Mouse (Mus musculus) stomach, embryonic 14.5 days (tissue): ENCODE measurements around the gene Cd244a. TPM values are rescaled to one million over a fixed set of nuclear protein-coding genes. Genes with fewer than 3 reads are reported as not detected.

Source experiments
- ATAC-seq: fragments of 200-750 bp; cut with Nextera tagmentation; 2 replicates; pipeline ENCODE4 v1.8.0; 2017; ENCODE audit warnings: low read depth, moderate TSS enrichment; ENCODE audit not compliant: insufficient number of reproducible peaks, insufficient read depth, low FRiP score
- H3K27ac ChIP-seq: fragments of 300-500 bp; sonication (generic); 2 replicates; pipeline ENCODE4 v1.5.1; 2014; ENCODE audit warnings: mild to moderate bottlenecking, low read length, moderate library complexity, mixed read lengths
- H3K27me3 ChIP-seq: fragments of 300-500 bp; sonication (generic); 2 replicates; pipeline ENCODE4 v1.6.1; 2014; ENCODE audit warnings: low read length, control low read depth, mixed read lengths; ENCODE audit not compliant: control insufficient read depth, insufficient read depth
- H3K36me3 ChIP-seq: fragments of 300-500 bp; sonication (generic); 2 replicates; pipeline ENCODE4 v1.6.1; 2014; ENCODE audit warnings: mild to moderate bottlenecking, control low read depth, low read length, moderate library complexity, mixed read lengths; ENCODE audit not compliant: control insufficient read depth, insufficient read depth
- H3K4me1 ChIP-seq: fragments of 300-500 bp; sonication (generic); 2 replicates; pipeline ENCODE4 v1.6.1; 2014; ENCODE audit warnings: low read length, control low read depth, mixed read lengths; ENCODE audit not compliant: control insufficient read depth, insufficient read depth
- H3K4me2 ChIP-seq: fragments of 300-500 bp; sonication (generic); replicated peaks from 2 replicates; pipeline ENCODE4 v1.6.1; 2014; ENCODE audit warnings: low read depth, low read length, control low read depth
- H3K4me3 ChIP-seq: fragments of 300-500 bp; sonication (generic); 2 replicates; pipeline ENCODE4 v1.5.1; 2014; ENCODE audit warnings: low read depth, low read length, control low read depth
- H3K9ac ChIP-seq: fragments of 300-500 bp; sonication (generic); replicated peaks from 2 replicates; pipeline ENCODE4 v1.6.1; 2014; ENCODE audit warnings: low read depth, mild to moderate bottlenecking, control low read depth, low read length, moderate library complexity, mixed read lengths
- H3K9me3 ChIP-seq: fragments of 300-500 bp; sonication (generic); 2 replicates; pipeline ENCODE4 v1.6.1; 2016; ENCODE audit warnings: low read depth, low read length, control low read depth; ENCODE audit not compliant: control insufficient read depth
- WGBS: fragments of 180-500 bp; shearing (Covaris S2); extraction: QIAGEN DNeasy Blood & Tissue Kit; methylation state at CpG from one replicate; pipeline ENCODE4 v1.1.7; 2014; 5-methylcytosine and 5-hydroxymethylcytosine counted together
- polyA plus RNA-seq: library from polyadenylated mRNA; unstranded; fragments of >200 nt; fragmentation: Nextera tagmentation; extraction: Ambion mirVana; gene quantifications from 2 replicates; pipeline ENCODE4 v1.2.1, GENCODE M21; 2014

The Cd244a gene
- polyA plus RNA-seq, 1 experiment from 2014 or later: 0.26 TPM

- Histone ChIP-seq H3K9me3 (no peaks in the 10 kb centered on the region), H3K9ac (no peak overlapping the region), H3K4me1 (no peaks in the 10 kb centered on the region), H3K4me3 (no peak overlapping the region), H3K36me3 (no peaks in the 10 kb centered on the region), H3K4me2 (no peak overlapping the region), H3K27ac (no peak overlapping the region), H3K27me3 (no peaks in the 10 kb centered on the region)
- 85% methylated on average over 3 of the region's 3 CpGs for WGBS
- no peak for ATAC-seq
Measured at GRCm38 (mm10) chr1:171627801-171628200, 68.8 kb downstream of the Cd244a start.

DNA sequence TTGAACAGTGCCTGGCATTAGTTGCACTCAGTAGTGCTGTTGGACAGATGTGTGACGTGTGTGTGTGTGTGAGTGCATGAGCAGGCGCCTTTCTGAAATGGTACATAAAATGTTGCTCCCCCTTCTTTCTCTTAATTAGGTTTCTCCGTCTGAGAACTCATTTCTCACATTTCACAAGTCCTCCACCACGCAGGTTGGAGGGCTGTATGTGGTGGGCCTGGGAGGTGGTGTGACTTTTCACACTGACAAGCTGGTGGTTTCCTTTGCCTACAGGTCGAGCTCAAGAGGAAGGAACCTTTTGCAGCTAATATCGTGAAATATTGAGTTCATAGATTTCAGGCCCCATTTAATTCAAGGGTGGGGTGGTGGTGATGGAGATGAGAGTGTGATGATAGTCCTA, 70.2 kb downstream of the Cd244a start:
- Histone ChIP-seq H3K27ac (no peak overlapping the region), H3K9me3 (no peaks in the 10 kb centered on the region), H3K9ac (no peak overlapping the region), H3K36me3 (no peaks in the 10 kb centered on the region), H3K27me3 (no peaks in the 10 kb centered on the region), H3K4me3 (no peak overlapping the region), H3K4me1 (no peaks in the 10 kb centered on the region), H3K4me2 (no peak overlapping the region)
- no peak for ATAC-seq
- WGBS: 64% methylated on average over 6 of the region's 6 CpGs

GRCm38 (mm10) chr1:171630041-171630440, 71.0 kb downstream of the Cd244a start:
- H3K9me3 ChIP-seq: no peaks in the 10 kb centered on the region
- no peak overlapping the region for H3K9ac ChIP-seq
- H3K4me1 ChIP-seq: no peaks in the 10 kb centered on the region
- 65% methylated on average over 7 of the region's 7 CpGs for WGBS
- no peaks in the 10 kb centered on the region for H3K36me3 ChIP-seq
- H3K27ac ChIP-seq: no peak overlapping the region
- H3K4me2 ChIP-seq: no peak overlapping the region
- no peak overlapping the region for H3K4me3 ChIP-seq
- ATAC-seq: no peak
- no peaks in the 10 kb centered on the region for H3K27me3 ChIP-seq

GRCm38 (mm10) chr1:171630912-171631311, 71.9 kb downstream of the Cd244a start:
- no peak overlapping the region for H3K27ac ChIP-seq
- no peaks in the 10 kb centered on the region for H3K9me3 ChIP-seq
- H3K4me3 ChIP-seq: no peak overlapping the region
- no peak for ATAC-seq
- H3K27me3 ChIP-seq: no peaks in the 10 kb centered on the region
- 72% methylated on average over 4 of the region's 4 CpGs for WGBS
- no peak overlapping the region for H3K4me2 ChIP-seq
- no peak overlapping the region for H3K9ac ChIP-seq
- H3K36me3 ChIP-seq: no peaks in the 10 kb centered on the region
- H3K4me1 ChIP-seq: no peaks in the 10 kb centered on the region

DNA sequence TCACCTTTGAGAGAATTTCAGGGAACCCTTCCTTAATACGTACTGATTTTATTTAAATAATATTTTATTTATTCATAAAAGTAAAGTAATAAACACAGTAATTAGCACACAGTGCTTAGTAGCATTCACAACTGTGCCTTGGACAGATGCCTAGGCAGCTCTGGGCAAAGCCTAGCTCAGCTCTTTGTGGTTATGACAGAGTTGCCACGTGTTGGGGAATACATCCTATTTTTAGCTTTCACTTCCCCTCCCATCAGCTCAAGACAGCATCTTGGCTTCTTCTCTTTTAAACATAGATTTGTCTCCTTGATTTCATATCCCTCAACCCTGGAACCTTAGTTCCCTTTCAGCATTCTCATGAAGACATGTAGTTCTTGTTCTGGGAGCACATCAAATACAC, 72.5 kb downstream of the Cd244a start:
- no peaks in the 10 kb centered on the region for H3K27me3 ChIP-seq
- no peak for ATAC-seq
- WGBS: 61% methylated on average over 2 of the region's 2 CpGs

DNA sequence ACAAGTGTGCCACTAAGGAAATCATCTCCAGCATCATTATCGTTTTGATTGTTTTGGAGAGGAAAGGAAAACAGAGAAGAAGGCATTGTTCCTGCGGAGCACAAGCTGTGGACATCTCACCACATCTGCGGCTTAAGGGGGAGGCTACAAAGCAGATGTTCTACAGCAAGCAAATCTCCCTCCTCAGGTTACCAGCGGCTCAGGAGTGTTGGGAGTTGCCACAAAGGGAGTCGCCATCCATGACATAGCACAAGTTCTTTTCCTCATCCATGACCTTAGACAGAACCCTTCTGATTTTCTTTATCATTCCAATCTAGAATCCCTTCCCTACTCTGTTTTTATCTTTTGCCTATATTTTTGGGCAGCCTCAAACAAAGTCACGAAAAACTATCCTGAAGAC, 76.7 kb downstream of the Cd244a start:
- Histone ChIP-seq H3K9me3 (no peaks in the 10 kb centered on the region), H3K27me3 (no peaks in the 10 kb centered on the region), H3K4me1 (no peaks in the 10 kb centered on the region), H3K36me3 (no peaks in the 10 kb centered on the region), H3K9ac (no peak overlapping the region), H3K4me3 (no peak overlapping the region), H3K4me2 (no peak overlapping the region), H3K27ac (no peak overlapping the region)
- no peak for ATAC-seq
- 50% methylated on average over 6 of the region's 6 CpGs for WGBS

More for the DNA sequence above, 72.5 kb downstream of the Cd244a start:
- Histone ChIP-seq H3K27ac (no peak overlapping the region), H3K9me3 (no peaks in the 10 kb centered on the region), H3K4me1 (no peaks in the 10 kb centered on the region), H3K36me3 (no peaks in the 10 kb centered on the region), H3K4me2 (no peak overlapping the region), H3K9ac (no peak overlapping the region), H3K4me3 (no peak overlapping the region)

DNA sequence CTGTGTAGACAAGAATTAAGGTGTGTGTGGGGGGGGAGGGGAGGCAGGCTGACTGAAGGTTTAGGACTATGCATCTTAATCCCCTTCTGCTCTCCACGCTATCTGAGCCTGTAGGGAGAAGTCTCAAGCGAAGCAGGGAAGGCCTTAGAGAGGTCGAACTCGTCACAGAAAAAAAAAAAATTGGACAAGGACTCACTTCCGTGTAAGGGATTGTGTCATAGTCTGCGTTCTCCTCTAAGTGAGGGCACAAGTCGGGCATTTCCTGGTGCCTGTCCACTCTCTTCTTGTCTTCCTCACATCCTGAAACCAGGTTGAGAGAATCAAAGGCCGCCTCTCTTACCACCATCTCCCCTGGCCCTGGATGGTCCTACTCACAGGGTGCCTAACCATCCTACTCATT, 78.1 kb downstream of the Cd244a start:
- H3K27ac ChIP-seq: no peak overlapping the region
- no peaks in the 10 kb centered on the region for H3K4me1 ChIP-seq
- H3K4me2 ChIP-seq: no peak overlapping the region
- H3K27me3 ChIP-seq: no peaks in the 10 kb centered on the region
- H3K36me3 ChIP-seq: no peaks in the 10 kb centered on the region
- H3K9me3 ChIP-seq: no peaks in the 10 kb centered on the region
- ATAC-seq: no peak
- no peak overlapping the region for H3K4me3 ChIP-seq
- WGBS: 78% methylated on average over 8 of the region's 8 CpGs
- no peak overlapping the region for H3K9ac ChIP-seq

- H3K27ac ChIP-seq: no peak overlapping the region
- no peaks in the 10 kb centered on the region for H3K27me3 ChIP-seq
- no peak overlapping the region for H3K4me2 ChIP-seq
- no peak overlapping the region for H3K4me3 ChIP-seq
- H3K4me1 ChIP-seq: no peaks in the 10 kb centered on the region
- 66% methylated on average over 2 of the region's 2 CpGs for WGBS
- H3K9me3 ChIP-seq: no peaks in the 10 kb centered on the region
- no peak for ATAC-seq
- no peak overlapping the region for H3K9ac ChIP-seq
- H3K36me3 ChIP-seq: no peaks in the 10 kb centered on the region
Measured at GRCm38 (mm10) chr1:171638686-171639085, 79.7 kb downstream of the Cd244a start.

GRCm38 (mm10) chr1:171640796-171641195, 81.8 kb downstream of the Cd244a start:
- Histone ChIP-seq H3K27me3 (no peaks in the 10 kb centered on the region), H3K27ac (no peak overlapping the region), H3K4me3 (no peak overlapping the region), H3K4me1 (no peaks in the 10 kb centered on the region), H3K9ac (no peak overlapping the region), H3K9me3 (no peaks in the 10 kb centered on the region), H3K4me2 (no peak overlapping the region), H3K36me3 (no peaks in the 10 kb centered on the region)
- ATAC-seq: no peak
- WGBS: 96% methylated on average over 6 of the region's 6 CpGs
